In the genomic region with DNA sequence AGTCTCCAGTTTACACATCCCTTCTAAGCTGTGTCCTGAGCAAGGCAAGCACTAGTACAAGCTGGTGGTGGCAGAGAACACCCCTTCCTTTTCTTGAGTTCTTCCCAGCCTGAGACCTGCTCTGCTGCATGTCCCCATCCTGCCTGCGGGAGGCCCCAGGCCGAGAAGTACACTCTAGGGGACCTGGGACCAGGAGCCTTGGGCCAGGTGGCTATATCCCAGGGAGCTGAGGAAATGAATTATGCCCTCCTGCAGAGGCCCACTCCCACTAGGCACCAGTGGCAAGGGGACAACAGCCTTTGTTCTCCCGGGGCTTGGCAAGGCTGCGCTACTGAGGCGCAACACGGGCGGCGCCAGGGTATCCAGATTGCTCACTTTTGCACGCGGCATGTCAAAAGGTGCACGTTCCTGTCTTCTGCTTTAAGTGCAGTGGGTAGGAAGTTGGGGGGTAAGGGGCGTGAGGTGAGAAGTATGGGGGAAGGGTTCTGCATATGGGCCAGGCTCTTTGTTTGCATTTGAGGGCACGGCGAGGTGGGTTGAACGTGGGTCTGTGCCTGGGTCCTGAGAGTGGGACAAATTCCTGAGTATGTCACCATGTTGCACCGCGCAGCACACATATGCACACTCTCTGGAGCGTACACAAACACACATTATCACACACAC, we compare ENCODE assay signal across 9 mouse cellular contexts. TPM values are rescaled to one million over a fixed set of nuclear protein-coding genes. Genes with fewer than 3 reads are reported as not detected.
DNase-seq lines count a peak whose midpoint lies in the region; ATAC-seq lines count a peak whose summit lies in the region.
"Had no signal": no experiment of that assay in that cellular context is flagged by ENCODE, and none has a peak within 500 bp of the region (broad histone marks: within the 10 kb centered on the region; RNA-seq: fewer than 3 reads in every experiment).

No protein-coding gene starts in this region.

- H3K9ac ChIP-seq in kidney, embryonic 15.5 days: no peak overlapping the region
- H3K9ac ChIP-seq in embryonic facial prominence, embryonic 14.5 days (ENCODE audit: low read depth, low read length): no peak overlapping the region
- peak overlapping the region; percentile 75 for H3K9ac ChIP-seq in hindbrain, embryonic 16.5 days (ENCODE audit: low read depth, low read length)
- peak overlapping the region; percentile 82 for H3K9ac ChIP-seq in midbrain, embryonic 16.5 days (ENCODE audit: low read depth, low read length)

- peak overlapping the region; percentile 83 for H3K4me2 ChIP-seq in kidney, embryonic 15.5 days
- peak overlapping the region; percentile 69 for H3K4me2 ChIP-seq in embryonic facial prominence, embryonic 14.5 days (ENCODE audit: low read depth, low read length)
- H3K4me2 ChIP-seq in hindbrain, embryonic 16.5 days (ENCODE audit: low read length): peak overlapping the region; percentile 64
- peak overlapping the region; percentile 63 for H3K4me2 ChIP-seq in midbrain, embryonic 16.5 days (ENCODE audit: low read length)

- H3K9me3 ChIP-seq in kidney, embryonic 15.5 days (replicated peaks): no peaks in the 10 kb centered on the region
- H3K9me3 ChIP-seq in embryonic facial prominence, embryonic 14.5 days (ENCODE audit: control insufficient read depth, low read length): no peaks in the 10 kb centered on the region
- 0 out of 2 replicates have a peak, but pooled peaks cover 2% of the 10 kb centered on the region for H3K9me3 ChIP-seq in hindbrain, embryonic 16.5 days (ENCODE audit: control insufficient read depth, low read length)
- no peaks in the 10 kb centered on the region; the same call in 1 of the 2 replicates for H3K9me3 ChIP-seq in midbrain, embryonic 16.5 days (replicated peaks; ENCODE audit: control insufficient read depth, low read length, poor library complexity, severe bottlenecking)

- no peak for DNase-seq in kidney, adult 8-10 months
- peak; percentile 13 for DNase-seq in R1 (ENCODE audit: low read depth, low spot score)
- DNase-seq in embryonic facial prominence, embryonic 14.5 days (ENCODE audit: low spot score): peak; percentile 5

- H3K27ac ChIP-seq in kidney, embryonic 15.5 days: no peak overlapping the region
- no peak overlapping the region for H3K27ac ChIP-seq in embryonic facial prominence, embryonic 14.5 days (replicated peaks; ENCODE audit: low read depth, low read length)
- H3K27ac ChIP-seq in hindbrain, embryonic 16.5 days (ENCODE audit: low read depth, low read length): no peak overlapping the region; the same call in 1 of the 2 replicates
- peak overlapping the region; percentile 82 for H3K27ac ChIP-seq in midbrain, embryonic 16.5 days (ENCODE audit: low read length)

- H3K4me3 ChIP-seq in kidney, embryonic 15.5 days (replicated peaks): peak overlapping the region; percentile 50; the same call in 1 of the 2 replicates
- peak overlapping the region; percentile 47 for H3K4me3 ChIP-seq in embryonic facial prominence, embryonic 14.5 days (ENCODE audit: low read depth, low read length)
- H3K4me3 ChIP-seq in hindbrain, embryonic 16.5 days (ENCODE audit: low read length): peak overlapping the region; percentile 60
- H3K4me3 ChIP-seq in midbrain, embryonic 16.5 days (ENCODE audit: low read depth, low read length): peak overlapping the region; percentile 62

- peaks cover 8% of the 10 kb centered on the region; the same call in 1 of the 2 replicates for H3K4me1 ChIP-seq in kidney, embryonic 15.5 days
- no peaks in the 10 kb centered on the region for H3K4me1 ChIP-seq in embryonic facial prominence, embryonic 14.5 days (ENCODE audit: control insufficient read depth, insufficient read depth, low read length)
- H3K4me1 ChIP-seq in hindbrain, embryonic 16.5 days (ENCODE audit: control insufficient read depth, insufficient read depth, low read depth, low read length): 0 out of 2 replicates have a peak, but pooled peaks cover 2% of the 10 kb centered on the region
- H3K4me1 ChIP-seq in midbrain, embryonic 16.5 days (ENCODE audit: control insufficient read depth, insufficient read depth, low read length): no peaks in the 10 kb centered on the region

- WGBS in kidney, embryonic 15.5 days: 33% methylated on average over 18 of the region's 18 CpGs
- WGBS in embryonic facial prominence, embryonic 14.5 days: 21% methylated on average over 18 of the region's 18 CpGs
- WGBS in hindbrain, embryonic 16.5 days: 22% methylated on average over 18 of the region's 18 CpGs
- 25% methylated on average over 18 of the region's 18 CpGs for WGBS in midbrain, embryonic 16.5 days

- H3K27me3 ChIP-seq in kidney, embryonic 15.5 days: peaks cover 39% of the 10 kb centered on the region
- peaks cover 3% of the 10 kb centered on the region for H3K27me3 ChIP-seq in embryonic facial prominence, embryonic 14.5 days (replicated peaks; ENCODE audit: control insufficient read depth, insufficient read depth, low read length)
- no peaks in the 10 kb centered on the region for H3K27me3 ChIP-seq in hindbrain, embryonic 16.5 days (replicated peaks; ENCODE audit: control insufficient read depth, insufficient read depth, low read length)
- no peaks in the 10 kb centered on the region for H3K27me3 ChIP-seq in midbrain, embryonic 16.5 days (ENCODE audit: control insufficient read depth, insufficient read depth, low read depth, low read length)

- H3K36me3 ChIP-seq in kidney, embryonic 15.5 days: no peaks in the 10 kb centered on the region
- no peaks in the 10 kb centered on the region for H3K36me3 ChIP-seq in embryonic facial prominence, embryonic 14.5 days (ENCODE audit: control insufficient read depth, insufficient read depth, low read length)
- H3K36me3 ChIP-seq in hindbrain, embryonic 16.5 days (ENCODE audit: control insufficient read depth, insufficient read depth, low read length): no peaks in the 10 kb centered on the region
- H3K36me3 ChIP-seq in midbrain, embryonic 16.5 days (ENCODE audit: control insufficient read depth, insufficient read depth, low read length): no peaks in the 10 kb centered on the region

- ATAC-seq in kidney, embryonic 15.5 days (replicated peaks; ENCODE audit: low FRiP score): peak; percentile 49; the same call in 1 of the 2 replicates
- no peak for ATAC-seq in embryonic facial prominence, embryonic 14.5 days (ENCODE audit: low read depth)
- peak; percentile 68 for ATAC-seq in hindbrain, embryonic 16.5 days
- peak; percentile 52 for ATAC-seq in midbrain, embryonic 16.5 days
- no peak for ATAC-seq in erythroblast, adult 5-6 weeks (replicated peaks; ENCODE audit: low FRiP score, poor library complexity, severe bottlenecking)
- ATAC-seq in megakaryocyte-erythroid progenitor cell, adult 5-6 weeks (replicated peaks; ENCODE audit: low FRiP score, low TSS enrichment, poor library complexity, severe bottlenecking): no peak

RNA-seq across cellular contexts. Expression of a gene that starts 1.7 kb away (rescaled TPM):
- 5.4 and 6.6 TPM in 2 replicates for polyA plus RNA-seq in kidney, embryonic 15.5 days (2015; fragmentation: Nextera tagmentation; extraction: Ambion mirVana)
- 33.0 TPM in 2 replicates for polyA plus RNA-seq in embryonic facial prominence, embryonic 14.5 days (2014; fragmentation: Nextera tagmentation; extraction: Ambion mirVana)
- 228 and 231 TPM in 2 replicates for polyA plus RNA-seq in hindbrain, embryonic 16.5 days (2015; fragmentation: Nextera tagmentation; extraction: Ambion mirVana)
- 206 and 214 TPM in 2 replicates for polyA plus RNA-seq in midbrain, embryonic 16.5 days (2015; fragmentation: Nextera tagmentation; extraction: Ambion mirVana)
- total RNA-seq in erythroblast, adult 5-6 weeks (2015; ENCODE audit: low replicate concordance): not detected in 2 replicates
- total RNA-seq in erythroblast, adult 5-6 weeks (2017; ENCODE audit: low replicate concordance): not detected in 2 replicates
- total RNA-seq in megakaryocyte-erythroid progenitor cell, adult 5-6 weeks (2014; fragmentation: Nextera tagmentation): 2.9 TPM in 1 of 2 replicates, not detected in the other
- total RNA-seq in megakaryocyte-erythroid progenitor cell, adult 5-6 weeks (2017): not detected in 2 replicates
- total RNA-seq: MEL had no signal

Comparison
In these comparisons a context has a peak if more than half of its experiments do, and no peak if none do; other contexts are left out.
1. ATAC-seq: peak in kidney, embryonic 15.5 days (single experiment), hindbrain, embryonic 16.5 days (single experiment) and midbrain, embryonic 16.5 days (single experiment); none in embryonic facial prominence, embryonic 14.5 days (single experiment), erythroblast, adult 5-6 weeks (single experiment) and megakaryocyte-erythroid progenitor cell, adult 5-6 weeks (single experiment).
2. H3K9ac ChIP-seq: peak in hindbrain, embryonic 16.5 days (single experiment) and midbrain, embryonic 16.5 days (single experiment); none in kidney, embryonic 15.5 days (single experiment) and embryonic facial prominence, embryonic 14.5 days (single experiment).
3. DNase-seq: peak in R1 (single experiment) and embryonic facial prominence, embryonic 14.5 days (single experiment); none in kidney, adult 8-10 months (0 of 2).
4. Peak in every context shown above with its lines, with median percentiles within 50 percentile points of each other: H3K4me2 ChIP-seq and H3K4me3 ChIP-seq.